Mouse (Mus musculus) bone marrow macrophage, adult 2 months (primary cell): ENCODE results near the gene Slc25a16. TPM values are rescaled to one million over a fixed set of nuclear protein-coding genes. Genes with fewer than 3 reads are reported as not detected.
A peak's percentile ranks its signal among the peaks of the same experiment; 100 is the strongest.

Source experiments
- H3K27ac ChIP-seq: 2 replicates; pipeline ENCODE4 v1.5.1; 2012; ENCODE audit warnings: low read depth, low read length; ENCODE audit not compliant: insufficient read depth
- H3K4me1 ChIP-seq: 2 replicates; pipeline ENCODE4 v1.6.1; 2012; ENCODE audit warnings: low read length; ENCODE audit not compliant: control insufficient read depth, insufficient read depth
- H3K4me3 ChIP-seq: 2 replicates; pipeline ENCODE4 v1.5.1; 2012; ENCODE audit warnings: mild to moderate bottlenecking, low read length, moderate library complexity; ENCODE audit not compliant: insufficient read depth
- CTCF ChIP-seq: IDR thresholded peaks from 2 replicates; pipeline ENCODE4 v1.5.1; 2012; ENCODE audit warnings: low read depth, mild to moderate bottlenecking, low read length, moderate library complexity
- POLR2A ChIP-seq: IDR thresholded peaks from 2 replicates; pipeline ENCODE4 v1.6.1; 2012; ENCODE audit warnings: mild to moderate bottlenecking, low read depth, low read length, borderline replicate concordance
- polyA plus RNA-seq: library from polyadenylated mRNA; stranded (reverse); fragments of >200 nt; gene quantifications from 2 replicates; pipeline ENCODE4 v1.2.4, GENCODE M21; 2012; ENCODE audit not compliant: missing spikeins, insufficient read depth, insufficient read length

Slc25a16 gene
- polyA plus RNA-seq, 1 experiment: 15.1 TPM

DNA sequence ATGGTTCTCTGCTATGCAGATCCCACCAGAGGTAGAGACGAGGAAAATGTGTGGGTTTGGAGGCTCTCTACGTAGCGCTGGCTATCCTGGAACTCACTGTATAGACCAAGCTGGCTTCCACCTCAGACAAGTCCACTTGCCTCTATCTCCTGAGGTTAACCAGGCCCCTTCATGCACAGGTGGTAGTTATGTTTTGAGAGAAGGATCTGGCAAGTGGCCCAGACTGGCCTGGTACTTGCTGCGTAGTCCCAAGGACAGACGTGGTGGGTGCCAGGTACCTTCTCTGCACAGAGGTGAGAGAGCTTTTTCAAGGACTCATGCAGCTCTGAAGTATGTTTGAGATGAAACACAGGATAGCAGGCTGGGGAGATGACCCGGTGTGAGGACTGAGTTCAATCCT, 64.1 kb downstream of the Slc25a16 start:
- TF ChIP-seq POLR2A (no peak), CTCF (no peak)
- no peak overlapping the region for H3K4me3 ChIP-seq
- peaks cover 6% of the 10 kb centered on the region for H3K4me1 ChIP-seq
- no peak overlapping the region for H3K27ac ChIP-seq

GRCm38 (mm10) chr10:62987341-62987740, 66.9 kb downstream of the Slc25a16 start:
- TF ChIP-seq POLR2A: no peak
- TF ChIP-seq CTCF: peak; percentile 63
- Histone ChIP-seq H3K27ac (no peak overlapping the region), H3K4me1 (no peaks in the 10 kb centered on the region), H3K4me3 (no peak overlapping the region)

DNA sequence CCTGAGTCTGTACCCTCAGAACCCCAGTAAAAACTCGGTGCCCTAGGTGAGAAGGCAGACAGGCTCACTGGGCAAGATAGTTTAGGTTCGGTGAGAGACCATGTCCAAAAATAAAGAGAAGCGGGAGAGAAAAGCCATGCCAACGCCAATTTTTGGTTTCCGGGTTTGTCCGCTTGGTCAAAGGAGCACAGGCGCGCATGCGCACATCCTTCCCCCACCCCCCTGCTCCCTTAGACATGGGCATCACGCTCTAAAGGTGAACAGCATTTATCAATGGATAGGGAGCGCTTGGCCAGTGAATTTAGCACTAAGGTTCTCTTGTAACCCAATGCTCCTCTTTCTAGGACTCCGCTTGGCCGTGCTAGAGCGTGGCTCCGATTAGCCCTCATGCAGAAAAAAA, 70.2 kb downstream of the Slc25a16 start:
- TF ChIP-seq CTCF: no peak
- TF ChIP-seq POLR2A: no peak
- no peak overlapping the region for H3K27ac ChIP-seq

DNA sequence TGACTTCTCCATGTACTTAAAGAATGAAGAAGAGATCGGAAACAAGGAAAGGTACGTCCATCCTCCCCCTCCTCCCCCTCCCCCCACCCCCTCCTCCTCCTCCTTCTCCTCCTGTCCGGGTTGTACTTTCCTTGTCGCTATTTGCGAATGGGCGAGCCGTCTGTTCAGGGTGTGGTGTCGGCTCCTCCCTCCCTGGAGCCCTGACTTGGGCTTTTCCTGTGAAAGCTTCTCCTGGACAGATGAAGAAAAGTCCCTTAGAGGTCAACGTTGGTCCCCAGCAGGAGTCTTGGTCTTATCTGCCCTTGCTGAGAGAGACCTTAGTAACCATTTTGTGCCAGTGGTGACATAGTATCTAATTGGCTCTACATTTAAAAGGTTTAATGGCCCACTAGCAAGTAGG, 73.6 kb downstream of the Slc25a16 start:
- Histone ChIP-seq H3K4me3 (no peak overlapping the region), H3K4me1 (no peaks in the 10 kb centered on the region), H3K27ac (no peak overlapping the region)
- TF ChIP-seq POLR2A: no peak
- no peak for TF ChIP-seq CTCF

More for the DNA sequence above, 70.2 kb downstream of the Slc25a16 start:
- no peak overlapping the region for H3K4me3 ChIP-seq
- no peaks in the 10 kb centered on the region for H3K4me1 ChIP-seq

Other genes with a start within 250 kb of the Slc25a16 start
- gene Stox1, start 194.5 kb upstream of the Slc25a16 start, polyA plus RNA-seq: not detected in 2 replicates
- gene Ccar1, start 128.3 kb upstream of the Slc25a16 start, polyA plus RNA-seq: 82.6 and 93.4 TPM in 2 replicates
- 0.67 TPM in 1 of 2 replicates, not detected in the other for gene Tet1, start 11.6 kb upstream of the Slc25a16 start, polyA plus RNA-seq
- 17.3 and 18.3 TPM in 2 replicates for gene Dna2, start 26.4 kb downstream of the Slc25a16 start, polyA plus RNA-seq
- 17.4 and 18.9 TPM in 2 replicates for gene Rufy2, start 59.6 kb downstream of the Slc25a16 start, polyA plus RNA-seq
- gene Hnrnph3, start 103.6 kb downstream of the Slc25a16 start, polyA plus RNA-seq: 44.2 and 55.0 TPM in 2 replicates
- 0.24 and 0.87 TPM in 2 replicates for gene Pbld2, start 103.7 kb downstream of the Slc25a16 start, polyA plus RNA-seq
- gene Pbld1, start 139.5 kb downstream of the Slc25a16 start, polyA plus RNA-seq: not detected in 2 replicates
- not detected in 2 replicates for gene Atoh7, start 179.0 kb downstream of the Slc25a16 start, polyA plus RNA-seq